Mouse (Mus musculus) adrenal gland, postnatal 36 days (tissue): Measurements from ENCODE around the gene Gm266. TPM values are rescaled to one million over a fixed set of nuclear protein-coding genes. Genes with fewer than 3 reads are reported as not detected.

Experiments
- DNase-seq, 2 experiments: peaks; one replicate each; pipeline ENCODE4 v3.0.0; 2021; ENCODE audit warnings: mixed read lengths in 1 of 2
- total RNA-seq, 2 experiments: library from RNA; stranded (reverse); gene quantifications; 2 replicates each; pipeline ENCODE4 v1.2.3; 2021

Gene Gm266
- total RNA-seq, 2 experiments from 2014 or later, result 0.53 TPM; not detected in 1

DNA sequence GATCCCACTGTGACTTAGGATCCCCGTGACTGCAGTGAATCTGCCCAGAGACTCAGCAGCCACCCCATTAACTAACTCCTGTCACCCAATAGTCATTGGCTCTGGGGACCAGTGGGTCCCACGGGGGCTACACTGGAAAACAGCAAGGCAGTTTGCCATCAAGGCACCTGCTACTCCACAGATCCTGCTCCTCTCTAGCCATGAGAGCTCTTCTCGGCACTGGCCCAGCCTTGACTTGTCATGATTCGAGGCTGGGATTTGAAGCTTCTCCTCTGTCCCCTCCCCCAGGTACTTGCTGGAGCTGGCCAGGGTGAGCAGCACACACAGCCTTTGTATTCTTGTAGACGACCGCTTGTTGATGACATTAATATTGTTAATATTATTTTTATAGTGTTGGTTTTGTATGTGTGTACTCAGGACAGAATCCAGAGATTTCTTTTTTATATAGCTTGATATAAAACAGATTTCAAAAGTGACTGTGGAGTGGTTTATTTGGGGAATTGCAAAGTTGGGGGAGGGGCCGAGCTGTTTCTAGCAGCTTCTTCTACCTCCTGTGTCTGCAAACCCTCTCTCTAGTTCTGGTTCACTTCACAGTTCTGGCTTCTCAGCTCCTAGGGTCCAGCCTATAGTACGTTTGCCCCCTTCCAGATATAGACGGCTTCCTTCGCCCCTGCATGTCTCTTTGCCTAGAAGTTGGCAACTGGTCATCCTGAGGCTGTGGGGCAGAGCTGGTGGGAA, 30.9 kb downstream of the Gm266 start:
- DNase-seq, result no peak

GRCm38 (mm10) chr12:111454021-111454420, 31.6 kb downstream of the Gm266 start:
- no peak for DNase-seq

- no peak for DNase-seq
Measured at GRCm38 (mm10) chr12:111451561-111451960, 34.1 kb downstream of the Gm266 start.

- peak; percentile 64 to 77 for DNase-seq
Measured at GRCm38 (mm10) chr12:111450359-111450758, 35.3 kb downstream of the Gm266 start.

DNA sequence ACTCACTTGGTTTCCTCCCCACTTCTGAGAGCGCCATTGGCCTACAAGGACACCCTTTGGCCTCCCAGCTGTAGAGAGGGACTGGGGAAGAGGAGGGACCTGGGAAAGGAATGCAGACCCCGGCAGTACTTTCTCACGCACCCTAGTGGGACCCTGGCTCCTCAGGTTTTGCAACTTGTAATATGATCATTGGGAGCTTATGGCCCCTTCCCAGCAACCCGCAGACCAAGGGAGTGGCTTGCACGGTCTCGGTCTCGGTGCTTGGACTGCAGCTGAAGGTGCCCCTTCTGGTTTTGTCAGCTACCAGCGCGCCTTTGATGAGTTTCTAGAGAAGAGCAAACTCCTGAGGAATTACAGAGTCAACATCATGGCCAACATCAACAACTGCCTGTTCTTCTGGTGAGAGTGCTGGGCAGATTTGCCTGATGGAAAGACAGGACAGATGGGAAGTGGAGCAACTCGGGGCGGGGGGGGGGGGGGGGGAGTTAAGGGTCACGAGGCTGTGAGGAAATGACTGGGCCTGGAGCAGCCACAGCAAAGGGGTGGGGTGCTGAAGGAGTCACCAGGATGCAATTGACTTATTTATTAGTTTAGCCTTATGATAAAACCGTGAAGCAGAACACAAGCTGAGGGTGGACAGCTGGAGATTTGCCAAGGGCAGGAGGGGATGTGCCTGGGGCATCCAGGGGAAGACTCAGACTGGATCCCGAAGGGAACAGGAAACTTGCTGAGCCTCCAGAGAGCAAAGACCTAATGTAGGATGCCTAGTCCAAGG, 36.5 kb downstream of the Gm266 start:
- DNase-seq, result peak; percentile 75 to 80

- no peak for DNase-seq
Measured at GRCm38 (mm10) chr12:111447898-111448760, 37.5 kb downstream of the Gm266 start.

GRCm38 (mm10) chr12:111447350-111447749, 38.3 kb downstream of the Gm266 start:
- DNase-seq, result no peak

DNA sequence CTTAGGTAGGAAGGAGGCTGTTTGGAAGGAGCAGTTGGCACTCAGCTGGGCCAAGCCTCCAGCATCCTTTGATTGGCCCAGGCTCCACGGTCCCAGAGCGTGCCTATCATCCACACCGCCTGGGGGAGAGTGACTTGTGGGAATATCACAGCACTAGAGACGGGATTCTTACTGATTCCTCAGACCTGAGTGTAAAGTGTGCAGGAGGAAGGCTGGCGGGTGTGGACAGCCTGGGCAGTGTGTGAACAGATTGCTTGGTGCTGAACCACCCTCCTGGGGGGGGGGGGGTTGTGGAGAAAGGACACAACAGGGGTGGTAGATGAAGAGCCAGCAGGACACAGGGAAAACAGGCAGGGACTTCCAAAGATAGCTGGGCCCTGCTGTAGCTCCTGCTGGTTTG, 38.9 kb downstream of the Gm266 start:
- DNase-seq, result no peak

GRCm38 (mm10) chr12:111445890-111446613, 39.6 kb downstream of the Gm266 start:
- no peak for DNase-seq

DNA sequence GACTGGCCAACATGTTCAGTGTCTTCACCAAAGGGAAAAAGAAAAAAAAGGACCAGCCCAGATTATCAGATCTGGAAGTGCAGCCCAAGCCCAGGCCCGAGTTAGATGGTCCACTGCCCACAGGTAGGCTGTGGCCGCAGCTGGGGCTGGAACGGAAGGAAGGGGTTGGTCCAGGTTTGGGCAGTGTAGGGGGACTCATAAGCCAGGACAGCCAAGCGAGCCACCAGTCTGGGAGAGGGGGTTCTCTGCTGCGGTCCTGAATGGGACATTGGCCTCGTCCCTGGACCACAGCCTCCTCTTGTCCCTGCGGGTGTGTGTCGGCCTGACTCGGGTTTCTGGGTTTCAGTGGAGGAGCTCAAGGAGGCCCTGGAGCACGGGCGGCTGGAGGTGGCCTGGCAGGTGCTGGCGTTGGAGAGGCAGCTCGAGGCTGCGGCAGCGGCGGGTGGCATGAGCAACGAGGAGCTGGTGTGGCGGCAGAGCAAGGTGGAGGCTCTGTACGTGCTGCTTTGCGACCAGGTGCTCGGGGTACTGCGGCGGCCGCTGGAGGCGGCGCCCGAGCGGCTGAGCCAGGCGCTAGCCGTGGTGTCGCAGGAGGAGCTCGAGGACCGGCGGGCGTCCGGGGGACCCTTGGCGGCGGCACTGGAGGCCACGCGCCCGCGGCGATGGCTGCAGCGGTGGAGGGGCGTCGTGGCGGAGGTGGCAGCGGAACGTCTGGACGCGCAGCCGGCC, 40.3 kb downstream of the Gm266 start:
- no peak for DNase-seq

- DNase-seq, result no peak
Measured at GRCm38 (mm10) chr12:111443921-111444831, 41.4 kb downstream of the Gm266 start.

GRCm38 (mm10) chr12:111443011-111443870, 42.4 kb downstream of the Gm266 start:
- no peak for DNase-seq

- DNase-seq, result peak; percentile 89 to 92
Measured at GRCm38 (mm10) chr12:111442309-111443010, 43.2 kb downstream of the Gm266 start, which contains the start of gene Tnfaip2. Tnfaip2 (plus strand) TSS chr12:111442469.

DNA sequence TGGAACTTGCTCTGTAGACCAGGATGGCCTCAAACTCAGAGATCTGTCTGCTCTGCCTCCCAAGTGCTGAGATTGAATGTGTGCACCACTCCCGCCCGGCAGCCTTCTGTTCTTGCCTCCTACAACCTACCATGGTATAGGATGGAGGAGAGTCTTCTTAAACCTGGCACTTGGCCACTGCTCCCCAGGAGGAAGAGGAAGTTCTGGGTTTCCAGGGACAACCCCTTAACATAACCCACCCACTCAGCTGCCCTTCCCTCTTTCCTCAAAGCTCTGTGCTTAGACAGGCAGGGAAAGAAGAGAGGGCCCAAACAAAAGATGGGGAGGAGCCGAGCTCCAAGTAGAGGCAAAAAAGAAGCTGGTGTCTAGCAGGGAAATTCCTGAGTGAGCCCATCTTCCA, 44.1 kb downstream of the Gm266 start:
- DNase-seq, result no peak

- DNase-seq, result no peak
Measured at GRCm38 (mm10) chr12:111440701-111441373, 44.8 kb downstream of the Gm266 start.

DNA sequence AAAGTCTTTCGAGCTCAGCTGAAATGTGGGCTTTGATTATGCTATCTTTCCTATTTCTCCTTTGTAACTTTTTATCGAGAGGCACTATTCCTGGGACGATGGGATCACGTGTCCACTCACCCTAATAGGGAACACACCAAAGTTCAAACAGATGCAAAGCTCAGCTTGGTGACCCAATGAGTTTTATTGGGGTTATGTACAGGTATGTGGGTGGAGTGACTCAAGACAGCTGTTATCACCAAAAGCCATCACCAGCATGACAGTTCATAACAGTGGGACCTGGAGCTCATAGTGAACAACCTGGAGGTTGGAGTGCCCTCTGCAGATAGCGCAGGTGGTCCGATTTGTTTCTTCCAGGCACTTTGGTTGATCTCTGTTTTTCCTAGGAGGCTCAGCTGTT, 46.8 kb downstream of the Gm266 start:
- no peak for DNase-seq

DNA sequence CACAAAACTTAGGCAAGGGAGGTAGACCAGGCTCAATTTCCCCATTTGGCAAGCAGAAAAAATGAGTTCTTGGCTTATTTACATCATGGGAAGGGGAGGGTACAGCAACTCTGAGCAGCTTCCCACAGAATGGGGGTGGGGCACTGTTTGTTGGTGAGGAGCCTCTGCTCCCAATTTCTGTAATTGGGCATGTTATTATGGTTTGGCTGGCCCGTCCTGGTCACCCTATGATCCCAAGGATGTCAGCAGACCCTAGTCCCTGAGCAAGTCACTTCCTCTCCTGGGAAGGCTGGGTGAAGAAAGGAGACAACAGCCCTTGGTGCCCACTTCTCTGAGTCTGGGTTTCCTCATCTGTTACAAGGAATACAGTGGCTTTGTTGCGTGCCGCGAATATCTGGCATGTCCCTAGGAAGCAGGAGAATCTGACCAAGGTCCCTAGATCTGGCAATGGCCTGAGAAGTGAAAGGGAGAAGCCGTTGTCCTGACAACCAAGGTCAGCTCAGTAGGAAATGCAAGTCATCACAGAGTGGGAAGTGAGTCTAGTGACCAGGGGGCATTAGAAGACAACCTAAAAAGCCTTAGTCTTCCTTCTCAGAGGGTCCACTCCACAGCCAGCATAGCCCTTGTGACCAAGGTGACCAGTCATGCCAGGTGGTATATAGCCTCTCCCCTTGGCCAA, 48.3 kb downstream of the Gm266 start:
- peak; percentile 80 to 82 for DNase-seq
